Mouse (Mus musculus): ENCODE results near the gene B4galnt2. TPM values are rescaled to one million over a fixed set of nuclear protein-coding genes. Genes with fewer than 3 reads are reported as not detected.
"Not testable (repeated sequence)": the region's sequence is repeated elsewhere in the genome, so short reads cannot be mapped to it uniquely, and the experiment has no call there.

Gene B4galnt2
- polyA plus RNA-seq, 1 experiment from 2014 or later, result 1.4 TPM

GRCm38 (mm10) chr11:95924215-95924614 lies 9.5 kb upstream of the B4galnt2 start:
- no peak overlapping the region for H3K4me2 ChIP-seq
- no peaks in the 10 kb centered on the region for H3K36me3 ChIP-seq
- no peak overlapping the region for H3K9ac ChIP-seq
- H3K27ac ChIP-seq, result no peak overlapping the region
- no peaks in the 10 kb centered on the region for H3K4me1 ChIP-seq
- ATAC-seq (replicated peaks; ENCODE audit: low FRiP score), result no peak
- peaks cover 4% of the 10 kb centered on the region for H3K9me3 ChIP-seq (replicated peaks)
- peaks cover 53% of the 10 kb centered on the region for H3K27me3 ChIP-seq
- 22% methylated on average over 2 of the region's 2 CpGs for WGBS
- no peak overlapping the region for H3K4me3 ChIP-seq (replicated peaks)

GRCm38 (mm10) chr11:95923477-95923876 lies 8.8 kb upstream of the B4galnt2 start:
- WGBS, result 1% methylated on average over 4 of the region's 6 CpGs
- not testable (repeated sequence) for ATAC-seq (replicated peaks; ENCODE audit: low FRiP score); H3K9me3 ChIP-seq (replicated peaks)

GRCm38 (mm10) chr11:95921991-95922621 lies 7.4 kb upstream of the B4galnt2 start:
- H3K9ac ChIP-seq, result no peak overlapping the region
- H3K4me3 ChIP-seq (replicated peaks), result no peak overlapping the region
- no peak overlapping the region for H3K27ac ChIP-seq
- peaks cover 73% of the 10 kb centered on the region for H3K27me3 ChIP-seq
- no peak for ATAC-seq (replicated peaks; ENCODE audit: low FRiP score)
- no peak overlapping the region for H3K4me2 ChIP-seq
- H3K36me3 ChIP-seq, result no peaks in the 10 kb centered on the region
- H3K4me1 ChIP-seq, result no peaks in the 10 kb centered on the region
- WGBS, result 65% methylated on average over 12 of the region's 12 CpGs
- H3K9me3 ChIP-seq (replicated peaks), result no peaks in the 10 kb centered on the region

More at GRCm38 (mm10) chr11:95923477-95923876, 8.8 kb upstream of the B4galnt2 start:
- peaks cover 59% of the 10 kb centered on the region for H3K27me3 ChIP-seq
- not testable (repeated sequence) for H3K4me2 ChIP-seq; H3K9ac ChIP-seq; H3K4me1 ChIP-seq; H3K36me3 ChIP-seq; H3K27ac ChIP-seq; H3K4me3 ChIP-seq (replicated peaks)

- H3K4me3 ChIP-seq (replicated peaks), result no peak overlapping the region
- no peaks in the 10 kb centered on the region for H3K36me3 ChIP-seq
- no peak overlapping the region for H3K27ac ChIP-seq
- WGBS, result 2% methylated on average over 5 of the region's 5 CpGs
- H3K9ac ChIP-seq, result no peak overlapping the region
- ATAC-seq (replicated peaks; ENCODE audit: low FRiP score), result no peak
- no peaks in the 10 kb centered on the region for H3K9me3 ChIP-seq (replicated peaks)
- H3K4me2 ChIP-seq, result no peak overlapping the region
- peaks cover 22% of the 10 kb centered on the region for H3K4me1 ChIP-seq
- H3K27me3 ChIP-seq, result peaks cover 97% of the 10 kb centered on the region
Observed at GRCm38 (mm10) chr11:95916426-95916825, 1.7 kb upstream of the B4galnt2 start.

GRCm38 (mm10) chr11:95915006-95915710 lies 467 bp upstream of the B4galnt2 start:
- H3K9me3 ChIP-seq (replicated peaks), result no peaks in the 10 kb centered on the region
- H3K4me1 ChIP-seq, result peaks cover 22% of the 10 kb centered on the region
- WGBS, result under 1% methylated on average over 28 of the region's 28 CpGs
- peaks cover 96% of the 10 kb centered on the region for H3K27me3 ChIP-seq
- no peaks in the 10 kb centered on the region for H3K36me3 ChIP-seq
- no peak for ATAC-seq (replicated peaks; ENCODE audit: low FRiP score)
- peak overlapping the region; percentile 59 for H3K4me2 ChIP-seq
- H3K9ac ChIP-seq, result peak overlapping the region; percentile 11; the same call in 1 of the 2 replicates
- H3K27ac ChIP-seq, result no peak overlapping the region
- peak overlapping the region; percentile 37 for H3K4me3 ChIP-seq (replicated peaks)

GRCm38 (mm10) chr11:95913959-95914566 lies 628 bp downstream of the B4galnt2 start:
- H3K4me1 ChIP-seq, result peaks cover 22% of the 10 kb centered on the region
- peak overlapping the region; percentile 59 for H3K4me2 ChIP-seq
- H3K27me3 ChIP-seq, result peaks cover 93% of the 10 kb centered on the region
- H3K36me3 ChIP-seq, result no peaks in the 10 kb centered on the region
- no peak for ATAC-seq (replicated peaks; ENCODE audit: low FRiP score)
- H3K27ac ChIP-seq, result no peak overlapping the region
- H3K9me3 ChIP-seq (replicated peaks), result no peaks in the 10 kb centered on the region
- WGBS, result 3% methylated on average over 14 of the region's 14 CpGs
- H3K9ac ChIP-seq, result no peak overlapping the region
- peak overlapping the region; percentile 37 for H3K4me3 ChIP-seq (replicated peaks)

GRCm38 (mm10) chr11:95911579-95911978 lies 3.1 kb downstream of the B4galnt2 start:
- no peak for ATAC-seq (replicated peaks; ENCODE audit: low FRiP score)
- H3K9me3 ChIP-seq (replicated peaks), result no peaks in the 10 kb centered on the region
- 16% methylated on average over 6 of the region's 7 CpGs for WGBS
- H3K4me2 ChIP-seq, result no peak overlapping the region
- H3K27me3 ChIP-seq, result peaks cover 72% of the 10 kb centered on the region
- H3K9ac ChIP-seq, result no peak overlapping the region
- H3K27ac ChIP-seq, result no peak overlapping the region
- no peak overlapping the region for H3K4me3 ChIP-seq (replicated peaks)
- no peaks in the 10 kb centered on the region for H3K36me3 ChIP-seq
- H3K4me1 ChIP-seq, result peaks cover 22% of the 10 kb centered on the region

GRCm38 (mm10) chr11:95907805-95908524 lies 6.7 kb downstream of the B4galnt2 start:
- no peak overlapping the region for H3K27ac ChIP-seq
- H3K4me3 ChIP-seq (replicated peaks), result no peak overlapping the region
- no peaks in the 10 kb centered on the region for H3K4me1 ChIP-seq
- H3K36me3 ChIP-seq, result no peaks in the 10 kb centered on the region
- H3K9me3 ChIP-seq (replicated peaks), result no peaks in the 10 kb centered on the region
- no peak for ATAC-seq (replicated peaks; ENCODE audit: low FRiP score)
- peaks cover 38% of the 10 kb centered on the region for H3K27me3 ChIP-seq
- H3K9ac ChIP-seq, result no peak overlapping the region
- H3K4me2 ChIP-seq, result no peak overlapping the region
- 83% methylated on average over 5 of the region's 5 CpGs for WGBS

- Histone ChIP-seq H3K4me1 (0 out of 2 replicates have a peak, but pooled peaks cover 4% of the 10 kb centered on the region), H3K27ac (no peak overlapping the region), H3K9me3 (replicated peaks) (no peaks in the 10 kb centered on the region), H3K9ac (no peak overlapping the region), H3K4me3 (replicated peaks) (no peak overlapping the region), H3K27me3 (peaks cover 5% of the 10 kb centered on the region), H3K4me2 (no peak overlapping the region), H3K36me3 (no peaks in the 10 kb centered on the region)
- 77% methylated on average over 2 of the region's 2 CpGs for whole genome bisulfite sequencing
- ATAC-seq (replicated peaks; ENCODE audit: low FRiP score), result no peak
Observed at GRCm38 (mm10) chr11:95904290-95904689, 10.4 kb downstream of the B4galnt2 start.

GRCm38 (mm10) chr11:95896446-95897179 lies 18.1 kb downstream of the B4galnt2 start:
- Histone ChIP-seq H3K27ac (no peak overlapping the region), H3K4me3 (replicated peaks) (no peak overlapping the region), H3K27me3 (no peaks in the 10 kb centered on the region), H3K36me3 (no peaks in the 10 kb centered on the region), H3K9ac (no peak overlapping the region), H3K9me3 (replicated peaks) (no peaks in the 10 kb centered on the region), H3K4me2 (no peak overlapping the region), H3K4me1 (no peaks in the 10 kb centered on the region)
- WGBS, result 71% methylated on average over 14 of the region's 14 CpGs
- ATAC-seq (replicated peaks; ENCODE audit: low FRiP score), result no peak

GRCm38 (mm10) chr11:95890462-95891051 lies 24.1 kb downstream of the B4galnt2 start:
- 78% methylated on average over 2 of the region's 2 CpGs for whole genome bisulfite sequencing
- no peak overlapping the region for H3K4me2 ChIP-seq
- H3K4me1 ChIP-seq, result no peaks in the 10 kb centered on the region
- no peaks in the 10 kb centered on the region for H3K9me3 ChIP-seq (replicated peaks)
- no peak for ATAC-seq (replicated peaks; ENCODE audit: low FRiP score)
- no peak overlapping the region for H3K9ac ChIP-seq
- H3K27ac ChIP-seq, result no peak overlapping the region
- H3K36me3 ChIP-seq, result no peaks in the 10 kb centered on the region
- no peak overlapping the region for H3K4me3 ChIP-seq (replicated peaks)
- no peaks in the 10 kb centered on the region for H3K27me3 ChIP-seq
